Mouse (Mus musculus) spleen, postnatal 14 days (tissue): ENCODE measurements around the gene Cdr2l.

Experiments used
- DNase-seq, 2 experiments: peaks; one replicate each; pipeline ENCODE4 v3.0.0; 2021 to 2022; ENCODE audit warnings: low spot score in 2 of 2

Gene Cdr2l

GRCm38 (mm10) chr11:115381743-115382539 is at the start of gene Cdr2l:
Cdr2l (plus strand) TSS chr11:115381916.
- no peak for DNase-seq

- no peak for DNase-seq
These were observed 47.2 kb upstream of the Cdr2l start, which contains the start of gene Otop3 for GRCm38 (mm10) chr11:115334531-115334930. Otop3 (plus strand) TSS chr11:115334731.

GRCm38 (mm10) chr11:115335223-115335622 is 46.5 kb upstream of the Cdr2l start:
- no peak for DNase-seq

- no peak for DNase-seq
These were observed 45.6 kb upstream of the Cdr2l start for GRCm38 (mm10) chr11:115336115-115336514.

- no peak for DNase-seq
These were observed 44.4 kb upstream of the Cdr2l start for GRCm38 (mm10) chr11:115337350-115337749.

- DNase-seq: no peak
These were observed 43.9 kb upstream of the Cdr2l start for GRCm38 (mm10) chr11:115337826-115338225.

- DNase-seq: no peak
These were observed 40.5 kb upstream of the Cdr2l start for GRCm38 (mm10) chr11:115341246-115341645.

GRCm38 (mm10) chr11:115341866-115342265 is 39.9 kb upstream of the Cdr2l start:
- no peak for DNase-seq

- no peak for DNase-seq
These were observed 36.7 kb upstream of the Cdr2l start for GRCm38 (mm10) chr11:115344967-115345366.

- DNase-seq: no peak
These were observed 36.2 kb upstream of the Cdr2l start for GRCm38 (mm10) chr11:115345515-115345914.

- DNase-seq: no peak
These were observed 33.0 kb upstream of the Cdr2l start for GRCm38 (mm10) chr11:115348681-115349248.

- DNase-seq: no peak
These were observed 31.7 kb upstream of the Cdr2l start for GRCm38 (mm10) chr11:115349976-115350375.

GRCm38 (mm10) chr11:115353375-115353774 is 28.3 kb upstream of the Cdr2l start:
- no peak for DNase-seq

GRCm38 (mm10) chr11:115354183-115354582 is 27.5 kb upstream of the Cdr2l start:
- peak in 1 of 2 experiments; percentile 56 for DNase-seq

- peak in 1 of 2 experiments; percentile 58 for DNase-seq
These were observed 23.2 kb upstream of the Cdr2l start for GRCm38 (mm10) chr11:115358468-115358867.

- DNase-seq: no peak
These were observed 22.4 kb upstream of the Cdr2l start for GRCm38 (mm10) chr11:115359293-115359692.

GRCm38 (mm10) chr11:115359726-115360125 is 22.0 kb upstream of the Cdr2l start:
- DNase-seq: no peak

GRCm38 (mm10) chr11:115364136-115364535 is 17.6 kb upstream of the Cdr2l start:
- no peak for DNase-seq

GRCm38 (mm10) chr11:115366039-115366705 is 15.5 kb upstream of the Cdr2l start:
- no peak for DNase-seq

GRCm38 (mm10) chr11:115366706-115367394 is 14.9 kb upstream of the Cdr2l start:
- DNase-seq: no peak

GRCm38 (mm10) chr11:115367395-115367944 is 14.2 kb upstream of the Cdr2l start, which contains the start of gene Hid1:
Hid1 (minus strand) TSS chr11:115367756.
- DNase-seq: peak; percentile 51 to 59

- no peak for DNase-seq
These were observed 11.3 kb upstream of the Cdr2l start for GRCm38 (mm10) chr11:115370368-115370767.
